Mouse (Mus musculus) ES-Bruce4 (cell line): ENCODE results near the gene Cttnbp2nl.

Experiments used
- CTCF ChIP-seq: IDR thresholded peaks from one replicate; pipeline ENCODE4 v1.8.1; 2011; ENCODE audit warnings: low read depth, low read length
- EP300 ChIP-seq: IDR thresholded peaks from 2 replicates; pipeline ENCODE4 v1.6.1; 2011; ENCODE audit warnings: low read depth, low read length; ENCODE audit not compliant: insufficient read depth
- POLR2A ChIP-seq: IDR thresholded peaks from one replicate; pipeline ENCODE4 v1.8.1; 2011; ENCODE audit warnings: low read length; ENCODE audit not compliant: insufficient read depth

DNA sequence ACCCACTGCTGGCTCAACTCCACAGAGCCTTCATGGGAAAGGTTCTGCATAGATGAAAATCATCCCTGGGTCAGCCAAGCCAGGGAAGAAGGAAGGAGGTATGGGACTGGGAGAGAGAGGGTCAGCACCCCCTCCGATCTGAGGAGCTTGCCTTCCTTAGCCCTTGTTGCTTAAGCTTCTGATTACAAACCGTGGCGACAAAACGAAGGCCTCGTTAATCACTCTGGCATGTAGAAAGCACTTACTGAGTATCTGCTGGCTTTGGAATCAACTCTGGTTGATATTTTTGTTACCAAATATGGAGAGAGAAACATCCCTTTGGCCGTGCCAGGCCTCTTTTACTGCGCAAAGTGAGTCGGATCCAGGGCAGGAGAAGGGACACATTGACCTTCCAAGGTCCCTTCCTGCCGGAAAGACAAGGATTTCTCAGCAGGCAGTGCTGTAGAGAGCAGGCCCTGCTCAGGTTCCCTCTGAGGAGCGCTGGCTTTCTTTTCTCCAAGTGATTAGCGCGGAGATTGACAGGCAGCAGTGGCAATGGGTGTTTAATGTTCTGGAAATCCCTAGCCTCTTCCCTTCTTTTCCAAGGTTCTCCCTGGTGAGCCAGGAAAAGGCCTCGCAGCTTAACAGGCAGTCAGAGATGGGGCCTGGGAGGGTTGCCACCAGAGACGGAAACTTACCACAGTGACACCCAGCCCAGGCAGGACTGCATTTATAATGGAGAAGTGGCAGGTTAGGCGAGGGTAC is 46.8 kb upstream of the Cttnbp2nl start:
- TF ChIP-seq EP300 (no peak), CTCF (no peak), POLR2A (no peak)
